Mouse (Mus musculus) right cerebral cortex, postnatal 10 days (tissue): ENCODE data around the gene Rnf208.

ENCODE experiments used
- DNase-seq, 2 experiments: peaks; one replicate each; pipeline ENCODE4 v3.0.0; 2021; ENCODE audit warnings: low spot score in 2 of 2

Rnf208 gene

DNA sequence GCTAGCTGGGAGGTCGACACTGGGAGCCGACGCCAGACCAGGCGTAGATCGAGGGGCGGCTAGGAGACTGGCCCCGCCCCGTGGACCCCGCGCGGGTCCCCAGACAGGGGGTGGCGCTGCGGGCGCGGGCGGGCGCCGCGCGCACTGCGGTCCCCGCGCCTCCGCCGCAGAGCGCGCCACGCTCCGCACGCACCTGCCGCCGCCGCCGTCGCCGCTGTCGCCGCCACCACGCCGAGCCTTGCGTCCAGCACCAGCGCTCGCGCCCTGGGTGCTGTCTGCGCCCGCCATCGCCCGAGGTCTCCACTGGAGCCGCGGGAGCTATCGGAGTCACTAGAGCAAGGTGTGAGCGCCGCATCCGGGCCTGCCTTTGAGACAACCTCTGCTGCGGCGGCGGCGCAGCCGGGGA, at the start of gene Rnf208, which contains the start of gene Cysrt1:
TSS of gene Rnf208 (plus strand) at position 155 of the 406 bp plus-strand sequence.
TSS of gene Cysrt1 (minus strand) at position 352 of the 406 bp plus-strand sequence.
- peak; percentile 65 for DNase-seq

DNA sequence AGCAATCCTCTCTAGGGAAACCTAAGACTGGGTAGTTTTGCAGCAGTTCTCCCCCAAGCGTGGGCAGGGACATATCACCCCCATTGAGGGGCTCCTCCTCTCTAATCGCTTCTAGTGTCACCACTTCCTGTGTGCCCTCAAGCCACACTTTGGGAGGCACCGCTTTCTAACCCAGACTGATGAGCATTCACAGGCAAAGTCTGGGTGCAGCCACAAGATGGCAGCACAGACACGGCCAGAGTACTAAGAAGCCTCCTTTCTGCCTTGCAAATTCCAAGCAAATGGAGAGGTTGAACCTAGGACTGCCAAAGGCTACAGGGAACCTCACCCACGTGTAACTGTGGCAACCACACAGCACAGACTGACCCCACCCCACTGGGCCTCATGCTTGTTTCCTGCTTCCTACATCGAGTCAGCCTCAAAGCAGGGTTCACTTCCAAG, 48.7 kb upstream of the Rnf208 start:
- peak; percentile 84 to 86 for DNase-seq

DNA sequence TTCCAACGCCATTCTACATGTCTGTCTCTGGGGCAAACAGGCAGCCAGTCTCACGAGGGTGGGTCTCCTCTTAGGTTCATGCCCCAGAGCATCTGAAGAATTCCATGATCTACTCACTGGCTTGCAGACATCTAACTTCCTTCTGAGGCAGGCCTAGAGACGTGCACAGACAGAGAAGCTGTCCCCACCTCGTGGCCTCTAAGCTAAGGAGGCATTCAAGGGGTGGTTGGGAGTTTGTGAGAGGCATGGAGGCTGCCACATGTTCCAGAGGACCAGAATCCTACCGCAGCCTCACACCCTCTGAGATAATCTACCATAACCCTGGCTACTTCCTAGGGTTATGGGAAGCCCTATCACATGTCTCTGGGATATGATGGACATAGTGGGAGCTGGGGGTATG, 48.0 kb upstream of the Rnf208 start:
- DNase-seq = no peak

DNA sequence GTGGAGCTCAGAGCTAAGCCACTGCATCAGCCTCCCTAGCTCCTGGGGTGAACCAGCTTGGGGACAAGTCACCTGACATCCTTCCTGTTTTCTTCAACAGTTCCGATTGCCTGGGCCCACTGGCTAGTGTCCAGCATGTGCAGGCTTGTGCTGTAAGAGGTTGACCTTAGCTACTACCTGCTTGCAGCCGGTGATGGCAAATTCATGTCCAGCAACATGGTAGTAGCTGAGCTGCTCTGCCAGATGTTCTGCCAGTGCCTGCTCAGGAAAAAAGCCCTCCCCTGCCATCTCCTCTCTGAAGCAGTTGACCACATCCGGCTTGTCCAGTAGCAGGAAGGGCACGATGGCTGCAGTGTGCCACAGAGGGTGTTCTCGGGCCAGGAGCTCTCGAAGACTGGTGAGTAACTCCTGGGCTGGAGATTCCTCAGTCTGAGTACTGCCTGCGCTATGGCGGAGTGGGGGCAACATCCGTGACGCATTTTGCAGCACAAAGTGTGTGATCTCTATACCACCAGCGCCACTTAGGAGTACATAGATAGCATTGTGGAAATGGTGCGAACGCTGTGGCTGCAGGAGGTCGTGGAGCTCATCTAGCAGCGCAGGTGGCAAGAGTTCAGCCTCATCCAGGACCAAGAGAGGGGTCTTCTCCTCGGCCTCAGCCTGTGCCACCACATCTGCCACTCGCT, 47.4 kb upstream of the Rnf208 start:
- DNase-seq = peak in 1 of 2 experiments; percentile 46

DNA sequence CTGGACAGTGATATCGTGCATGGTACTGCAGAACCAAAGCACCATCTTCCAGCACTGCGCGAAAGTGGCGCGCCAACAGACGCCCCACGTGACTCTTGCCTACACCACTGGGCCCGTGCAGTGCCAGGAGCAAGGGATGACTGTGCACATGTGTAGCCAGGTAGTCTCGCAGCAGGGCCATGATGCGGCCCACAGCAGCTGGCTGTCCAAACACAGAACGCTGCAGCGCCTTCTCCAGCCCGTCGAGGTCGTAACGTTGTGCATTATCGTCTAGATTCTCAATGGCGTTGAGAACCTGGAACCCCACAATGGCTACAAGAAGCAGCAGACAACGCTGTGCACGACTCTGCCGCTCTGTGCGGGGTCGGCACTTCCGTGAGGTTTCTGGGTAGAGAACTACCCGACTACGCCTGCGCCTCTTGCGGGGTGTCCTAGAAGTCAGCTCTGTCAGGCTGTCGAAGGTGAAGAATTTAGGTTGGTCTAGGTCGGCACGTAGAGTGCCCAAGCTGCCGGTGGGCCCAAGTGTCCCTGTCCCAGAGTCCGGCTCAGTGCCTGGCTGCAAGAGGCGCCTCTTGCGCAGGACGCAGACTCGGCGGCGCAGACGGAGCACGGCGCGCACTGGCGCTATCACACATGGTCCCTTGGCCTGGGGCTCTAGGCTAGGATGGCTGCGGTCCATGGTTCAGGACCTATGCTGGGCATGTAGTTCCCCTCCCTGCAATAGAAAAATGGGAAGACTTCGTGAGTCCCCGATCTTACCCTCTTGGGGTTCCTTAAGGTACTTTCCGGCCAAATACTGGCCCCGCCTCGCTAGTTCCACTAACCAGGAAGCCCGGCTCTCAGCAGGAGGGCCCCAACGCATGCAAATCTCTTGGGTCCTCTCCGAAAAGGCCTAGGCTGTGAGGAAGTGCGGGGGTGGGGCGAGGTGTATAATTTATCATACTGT, 46.6 kb upstream of the Rnf208 start:
- peak in 1 of 2 experiments; percentile 53 for DNase-seq

DNA sequence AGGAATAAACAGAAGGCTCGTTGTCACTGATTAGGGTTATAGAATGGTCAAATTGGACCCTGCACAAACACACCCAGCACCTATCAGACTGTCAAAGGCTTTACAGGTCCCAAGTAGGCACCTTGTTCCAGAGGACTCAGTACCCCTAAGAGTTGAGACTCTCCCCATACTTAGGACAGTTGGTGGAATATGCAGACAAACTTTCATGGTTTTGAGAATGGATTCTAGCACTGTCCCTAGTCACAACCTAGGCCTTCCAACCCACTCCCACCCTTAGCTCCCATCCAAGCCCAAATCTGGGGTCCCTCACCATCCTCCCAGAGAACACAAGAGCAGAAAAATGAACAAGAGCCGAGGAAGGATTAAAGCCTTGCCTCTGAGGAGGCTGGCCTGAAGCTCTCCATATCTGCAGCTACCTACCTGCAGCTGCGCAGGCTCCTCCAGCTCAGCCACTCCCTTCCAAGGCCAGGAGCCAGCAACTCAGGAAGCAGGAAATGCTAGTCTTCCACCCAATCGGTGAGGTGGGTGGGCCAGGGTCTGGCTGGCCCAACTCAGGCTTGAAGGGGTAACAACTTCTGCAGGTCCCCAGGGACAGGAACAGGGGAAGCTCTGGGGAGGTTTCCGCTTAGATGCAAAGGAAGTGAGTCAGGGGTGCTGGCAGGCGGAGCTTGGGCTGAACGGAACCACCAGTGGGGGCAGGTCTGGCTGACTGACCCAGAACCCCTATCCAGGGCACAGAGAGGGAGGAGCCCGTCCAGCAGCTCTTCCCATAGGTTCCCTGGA, 45.7 kb upstream of the Rnf208 start, which contains the start of gene Tor4a:
TSS of gene Tor4a (minus strand) at position 715 of the 783 bp plus-strand sequence.
- peak in 1 of 2 experiments; percentile 55 for DNase-seq

DNA sequence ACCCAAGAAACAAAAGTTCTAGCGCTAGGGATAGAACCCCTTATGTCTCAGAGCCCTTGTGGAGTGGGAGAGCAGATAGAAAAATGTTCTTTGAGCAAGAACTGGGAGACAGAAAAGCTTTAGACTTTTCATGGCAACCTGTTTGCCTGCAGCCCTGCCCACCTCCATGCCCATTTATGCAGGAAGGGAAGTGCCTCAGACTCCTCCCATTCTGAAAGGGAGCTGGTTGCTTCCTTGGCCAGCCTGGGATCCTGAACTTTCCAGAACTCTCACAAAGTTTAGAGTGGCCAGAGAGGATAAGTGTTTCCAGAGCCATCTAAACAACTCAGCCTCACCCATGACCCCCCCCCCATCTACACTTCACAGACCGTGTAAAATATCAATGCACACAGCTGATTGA, 44.9 kb upstream of the Rnf208 start:
- DNase-seq = no peak

DNA sequence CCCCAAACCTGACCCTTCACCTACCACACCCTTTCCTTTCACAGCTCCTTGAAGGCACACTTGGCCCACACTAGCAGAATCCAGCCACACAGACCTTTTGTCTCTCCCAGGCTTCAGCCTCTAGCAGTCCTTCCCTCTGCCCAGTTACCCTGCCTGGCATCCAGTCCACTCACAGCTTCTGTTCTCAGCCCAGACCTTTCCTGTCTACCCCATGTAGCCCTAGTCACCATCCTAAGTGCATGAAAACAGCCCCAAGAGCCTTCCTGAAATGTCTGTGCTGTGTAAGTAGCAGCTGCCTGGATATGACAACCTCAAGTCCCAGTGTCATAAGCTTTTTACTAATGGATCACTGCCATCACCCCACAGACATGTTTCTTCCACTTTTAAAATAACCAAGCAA, 44.1 kb upstream of the Rnf208 start:
- DNase-seq = no peak

DNA sequence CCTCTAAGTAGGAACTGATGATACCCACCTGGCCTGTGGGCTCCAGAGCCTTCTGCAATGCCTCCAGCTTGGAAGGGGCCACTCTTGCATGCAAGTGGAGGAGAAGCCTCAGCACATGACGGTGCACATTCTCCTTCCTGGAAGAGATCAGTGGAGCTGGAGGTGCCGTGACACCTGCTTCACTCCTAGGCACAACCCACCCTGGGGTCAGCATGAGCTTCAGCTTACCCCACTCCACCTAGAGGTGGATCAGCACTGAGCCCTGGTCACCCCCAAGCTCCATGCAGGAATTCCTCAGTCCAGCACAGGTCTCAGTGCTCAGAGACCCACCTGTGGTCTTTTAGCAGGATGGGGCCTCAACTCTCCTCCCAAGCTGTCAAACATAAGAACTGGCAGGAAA, 41.4 kb upstream of the Rnf208 start:
- DNase-seq = peak in 1 of 2 experiments; percentile 22

DNA sequence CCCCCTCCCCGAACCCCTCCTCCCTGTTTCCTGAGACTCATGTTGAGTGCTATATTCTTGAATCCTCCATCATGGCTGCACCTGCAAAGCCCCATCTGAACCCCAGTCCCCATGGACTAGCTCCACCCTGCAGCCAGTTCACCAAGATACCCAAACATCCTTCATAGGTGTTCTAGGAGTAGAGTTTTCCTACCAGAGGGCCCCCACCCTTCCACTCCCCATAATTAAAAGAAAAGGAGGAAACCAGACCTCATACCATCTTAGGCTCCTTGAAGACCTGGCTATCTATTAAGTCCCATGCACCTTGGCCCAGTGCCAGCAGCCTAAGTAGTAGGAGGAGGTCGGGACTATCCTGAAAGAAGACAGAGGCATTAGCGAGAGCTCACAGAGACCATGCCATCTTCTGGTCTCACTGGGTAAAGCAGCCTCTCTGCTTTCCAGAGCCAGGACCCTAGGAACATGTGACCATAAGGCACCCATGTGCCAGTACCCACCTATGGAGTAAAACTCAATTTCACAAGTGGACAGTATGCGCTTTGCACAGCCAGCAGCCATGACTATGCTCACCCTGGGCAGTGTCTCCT, 38.3 kb upstream of the Rnf208 start:
- DNase-seq = peak in 1 of 2 experiments; percentile 41

DNA sequence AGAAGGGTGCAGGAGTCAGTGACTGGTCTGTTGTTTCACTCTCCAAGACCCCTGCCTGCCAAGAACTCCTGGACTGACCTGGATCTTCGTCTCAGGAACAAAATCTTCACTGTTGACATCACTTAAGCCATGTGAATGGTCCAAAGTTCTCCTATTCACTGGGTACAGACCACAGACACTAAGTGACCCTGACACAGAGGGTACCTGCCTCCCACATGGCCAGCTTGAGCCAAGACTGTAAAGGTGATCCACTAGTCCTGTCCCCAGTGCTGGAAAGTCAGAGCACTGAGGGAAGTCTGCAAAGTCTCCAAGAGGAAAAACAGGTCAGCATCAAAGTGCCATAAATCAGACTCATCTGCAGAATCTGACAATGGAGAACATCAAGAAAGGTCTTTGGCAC, 34.5 kb upstream of the Rnf208 start:
- peak in 1 of 2 experiments; percentile 15 for DNase-seq

DNA sequence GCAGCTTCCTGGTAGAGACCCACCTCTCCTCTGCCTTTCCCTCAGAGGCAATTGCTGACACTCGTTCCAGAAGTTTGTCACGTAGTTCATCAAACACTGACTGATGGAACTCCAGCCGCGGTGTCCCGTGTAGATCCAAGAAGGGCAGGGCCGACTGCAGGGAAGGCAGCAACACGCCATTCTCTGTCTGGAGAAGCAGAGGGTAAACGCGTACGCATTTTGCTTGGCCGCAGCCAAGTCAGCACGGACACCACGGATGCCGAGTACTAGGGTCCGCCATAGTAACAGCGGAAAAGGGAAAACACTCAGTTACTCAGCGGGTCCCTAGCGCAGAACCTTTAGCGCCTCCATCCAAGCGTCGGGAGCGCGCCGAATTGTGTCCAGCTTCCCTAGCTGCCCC, 31.4 kb upstream of the Rnf208 start:
- DNase-seq = peak in 1 of 2 experiments; percentile 23

DNA sequence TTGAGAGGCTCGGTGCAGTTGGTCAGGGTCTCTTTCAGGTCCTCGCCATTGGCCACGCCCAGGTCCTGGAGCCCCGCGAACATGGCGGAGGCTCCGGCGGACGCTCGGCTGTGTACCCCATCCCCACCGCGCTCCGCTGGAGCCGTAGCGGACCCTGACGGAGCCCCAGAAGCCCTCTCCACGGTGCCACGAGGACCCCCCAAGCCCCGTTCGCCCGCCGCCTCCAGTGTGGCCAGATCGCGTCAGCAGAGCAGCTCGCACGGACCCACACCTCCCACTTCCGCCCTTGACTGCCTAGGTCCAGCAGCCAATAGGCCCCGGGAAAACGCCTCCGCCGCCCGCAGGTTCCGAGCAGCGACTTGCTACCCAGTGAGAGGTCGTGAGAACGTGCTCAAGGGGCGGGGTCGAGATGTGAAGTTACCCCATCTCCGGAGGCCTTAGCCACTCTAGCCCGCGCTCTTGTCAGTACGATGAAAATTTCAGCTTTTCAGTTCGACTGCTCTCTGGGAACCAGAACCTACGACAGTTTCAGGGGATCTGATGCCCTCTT, 30.9 kb upstream of the Rnf208 start, which contains the start of gene Nelfb:
TSS of gene Nelfb (minus strand) at position 369 of the 550 bp plus-strand sequence.
- DNase-seq = peak; percentile 90 to 91

DNA sequence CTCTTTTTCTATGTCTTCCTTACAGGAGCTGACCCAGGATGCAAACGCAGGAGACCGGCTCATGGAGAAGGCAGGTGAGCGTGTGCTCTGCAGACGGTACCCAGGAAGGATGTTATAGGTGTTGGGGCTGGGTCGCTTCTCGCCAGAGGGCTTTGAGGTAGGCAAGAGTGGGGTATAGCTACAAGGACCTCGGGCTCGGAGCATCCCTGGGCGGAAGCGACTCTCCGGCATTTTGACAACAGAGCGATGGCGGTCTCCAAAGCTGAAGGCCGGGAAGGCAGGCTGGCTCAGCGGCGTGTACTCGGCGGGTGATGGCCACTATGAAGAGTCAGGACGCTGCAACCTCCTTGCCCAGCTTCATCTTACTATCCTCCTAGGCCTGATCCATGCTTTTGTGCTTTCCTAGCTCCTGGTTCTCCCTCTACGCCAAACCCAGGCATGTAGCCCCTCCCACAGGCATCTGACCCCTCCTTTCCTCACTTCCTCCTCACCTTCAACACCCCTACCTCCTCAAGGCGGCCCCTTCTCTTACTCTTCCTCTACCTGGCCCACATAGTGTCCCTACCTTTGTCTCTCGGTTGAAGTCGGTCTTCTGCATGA, 28.7 kb upstream of the Rnf208 start:
- DNase-seq = peak in 1 of 2 experiments; percentile 17

DNA sequence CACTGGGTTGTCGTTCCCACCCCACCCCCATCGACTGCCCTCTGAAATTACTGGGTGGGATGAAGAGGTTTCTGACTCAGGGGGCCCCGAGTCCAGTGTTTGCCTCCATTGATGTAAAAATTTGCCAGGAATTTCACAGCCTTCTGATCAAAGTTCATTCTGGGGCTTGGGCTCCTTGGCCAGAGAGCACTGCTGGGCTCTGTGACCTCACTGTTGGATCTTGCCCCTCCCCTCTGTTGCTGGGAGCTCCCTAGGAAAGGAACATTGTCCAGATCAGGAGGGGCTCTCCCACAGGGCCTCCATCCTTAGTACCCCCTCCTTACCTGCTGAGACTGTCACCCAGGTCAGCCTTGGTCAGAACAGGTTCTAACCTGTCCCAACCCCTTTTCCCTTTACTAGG, 27.6 kb upstream of the Rnf208 start, which contains the start of gene Stpg3:
TSS of gene Stpg3 (minus strand) at position 194 of the 400 bp plus-strand sequence.
- no peak for DNase-seq

DNA sequence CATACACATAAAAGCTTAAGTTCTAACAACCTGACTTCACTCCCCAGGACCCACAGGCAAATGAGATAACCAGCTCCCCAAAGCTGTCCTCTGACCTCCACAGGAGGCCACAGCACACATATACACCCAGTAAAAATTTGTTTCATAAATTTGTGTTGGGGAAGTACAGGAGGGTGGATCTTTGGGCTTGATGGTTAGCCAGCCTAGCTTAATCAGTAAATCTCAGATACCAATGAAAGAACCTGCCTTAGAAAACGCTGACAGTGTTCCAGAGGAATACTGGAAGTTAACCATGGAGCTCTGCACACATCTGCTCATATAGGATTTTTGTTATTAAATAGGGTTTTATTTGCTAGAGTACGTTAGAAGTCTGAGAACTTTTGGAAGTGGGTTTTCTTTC, 24.4 kb upstream of the Rnf208 start:
- no peak for DNase-seq

DNA sequence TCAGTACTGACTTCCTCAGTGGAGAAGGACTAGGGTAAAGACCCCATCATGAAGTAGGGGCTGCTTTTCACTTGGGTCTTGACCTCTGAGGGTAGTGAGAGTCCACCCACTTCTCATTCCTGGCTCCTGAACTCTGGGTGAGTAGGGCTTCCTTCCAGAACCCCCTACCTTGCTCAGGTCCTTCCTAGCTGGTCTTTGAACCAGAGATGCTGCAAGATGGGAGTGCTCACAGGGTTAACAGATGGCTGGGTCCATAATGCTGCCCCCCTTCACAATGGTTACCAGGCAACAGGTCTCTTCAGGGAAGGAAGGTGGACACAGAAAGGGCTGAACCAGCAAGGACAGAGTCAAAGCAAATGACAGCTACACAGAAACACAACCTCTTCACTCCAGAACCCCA, 23.6 kb upstream of the Rnf208 start, which contains the start of gene Fam166a:
TSS of gene Fam166a (plus strand) at position 301 of the 400 bp plus-strand sequence.
- DNase-seq = no peak

DNA sequence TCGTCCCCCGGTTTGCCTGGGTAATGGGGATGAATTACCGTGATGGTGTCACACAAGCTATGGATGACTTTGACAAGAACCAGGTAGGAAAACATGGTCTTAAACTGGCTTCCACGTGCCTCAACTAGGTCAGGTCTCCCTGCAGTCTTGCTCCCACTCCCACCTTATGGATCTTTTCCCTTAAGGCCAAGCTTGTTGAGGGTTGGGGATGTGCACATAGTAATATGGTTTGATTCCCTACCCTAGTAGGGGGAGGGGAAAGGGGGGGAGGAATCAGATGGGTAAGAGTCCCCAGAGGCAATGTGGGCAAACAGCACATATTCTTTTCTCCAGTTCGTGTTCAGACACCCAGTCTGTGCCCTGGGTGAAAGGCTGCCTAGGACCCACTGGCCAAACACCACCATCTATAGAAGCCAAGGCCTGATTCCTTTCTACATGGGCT, 20.7 kb upstream of the Rnf208 start:
- DNase-seq = no peak

DNA sequence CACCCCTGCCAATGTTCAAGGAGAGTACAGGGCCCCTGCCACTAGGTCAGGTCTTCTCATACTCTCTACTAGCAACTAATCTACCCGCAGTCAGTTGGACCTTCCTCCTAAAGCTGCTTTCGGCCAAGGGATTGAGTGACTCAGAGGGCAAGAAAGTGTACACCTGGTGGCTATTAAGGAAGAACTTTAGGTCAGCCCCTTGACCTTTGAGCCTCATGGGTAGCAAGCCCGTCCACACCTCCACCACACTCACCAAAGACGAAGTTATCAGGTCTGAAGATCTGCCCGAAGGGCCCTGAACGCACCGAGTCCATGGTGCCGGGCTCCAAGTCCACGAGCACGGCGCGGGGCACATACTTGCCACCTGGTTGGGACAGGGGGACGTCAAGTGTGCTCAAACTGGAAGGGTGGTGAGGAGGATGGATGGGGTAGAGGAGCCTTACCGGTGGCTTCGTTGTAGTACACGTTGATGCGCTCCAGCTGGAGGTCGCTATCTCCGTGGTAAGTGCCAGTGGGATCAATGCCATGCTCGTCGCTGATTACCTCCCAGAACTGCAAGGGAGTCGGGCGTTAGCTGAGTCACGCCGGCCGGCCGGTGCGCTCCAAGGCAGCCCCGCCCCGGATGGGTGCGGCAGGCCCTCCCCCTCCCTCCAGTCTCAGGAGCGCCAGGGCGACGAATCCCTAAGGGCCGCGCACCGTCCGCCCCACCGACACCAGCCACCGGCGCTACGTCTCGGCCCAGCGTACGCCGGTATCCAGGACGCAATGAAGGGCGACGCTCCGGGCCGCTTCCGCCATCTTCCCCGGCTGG, 18.2 kb upstream of the Rnf208 start:
- peak; percentile 71 to 80 for DNase-seq

DNA sequence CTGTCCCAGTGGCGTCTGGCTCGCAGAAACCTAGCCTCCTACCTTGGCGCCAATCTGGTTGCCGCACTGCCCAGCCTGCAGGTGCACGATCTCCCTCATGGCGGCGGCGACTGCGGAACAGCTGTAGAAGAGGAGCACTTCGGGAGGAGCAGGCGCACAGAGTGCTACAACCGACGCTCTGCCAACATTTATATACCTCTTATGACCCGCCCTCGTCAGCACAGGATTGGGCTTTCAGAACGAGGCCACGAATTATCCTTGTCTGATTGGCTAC, 17.6 kb upstream of the Rnf208 start, which contains the start of gene Tubb4b:
TSS of gene Tubb4b (minus strand) at position 211 of the 274 bp plus-strand sequence.
- no peak for DNase-seq
